Mouse (Mus musculus): ENCODE data around the gene Cygb.
"Not testable (repeated sequence)": the region's sequence is repeated elsewhere in the genome, so short reads cannot be mapped to it uniquely, and the experiment has no call there.

Cygb gene

GRCm38 (mm10) chr11:116613234-116613633, 40.9 kb downstream of the Cygb start:
- DNase-seq = no peak

GRCm38 (mm10) chr11:116612554-116612953, 41.6 kb downstream of the Cygb start:
- no peak for DNase-seq

DNA sequence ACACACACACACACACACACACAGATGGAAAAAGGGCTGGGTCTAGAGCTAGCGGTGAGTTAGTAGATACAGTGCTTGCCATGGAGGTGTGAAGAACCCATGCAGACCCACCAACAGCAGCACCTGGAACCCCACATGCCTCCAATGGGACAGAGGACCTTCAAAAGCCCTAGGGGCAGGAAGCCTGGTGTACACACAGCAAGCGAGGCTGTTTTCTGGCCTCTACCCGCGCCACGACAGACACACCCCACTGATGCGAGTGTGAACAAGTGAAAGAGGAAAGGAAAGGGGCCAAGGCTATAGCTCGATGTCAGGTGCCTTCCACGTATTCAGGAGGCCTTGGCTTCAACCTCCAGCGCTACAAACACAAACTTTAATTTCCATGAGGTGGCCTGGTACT, 42.2 kb downstream of the Cygb start:
- DNase-seq = no peak

DNA sequence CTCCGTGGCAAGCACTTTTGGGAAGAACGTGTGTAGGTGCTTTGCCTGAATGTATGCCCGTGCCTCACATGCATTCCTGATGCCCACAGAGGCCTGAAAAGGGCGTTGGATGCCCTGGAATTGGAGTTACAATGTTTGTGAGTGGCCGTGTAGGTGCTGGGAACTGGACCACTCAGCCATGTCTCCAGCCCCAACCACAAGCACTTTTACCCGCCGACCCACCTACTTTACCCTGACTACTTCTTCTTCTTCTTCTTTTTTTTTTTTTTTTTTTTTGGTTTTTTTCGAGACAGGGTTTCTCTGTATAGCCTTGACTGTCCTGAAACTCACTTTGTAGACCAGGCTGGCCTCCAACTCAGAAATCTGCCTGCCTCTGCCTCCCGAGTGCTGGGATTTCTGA, 42.9 kb downstream of the Cygb start:
- DNase-seq = not testable (repeated sequence)

DNA sequence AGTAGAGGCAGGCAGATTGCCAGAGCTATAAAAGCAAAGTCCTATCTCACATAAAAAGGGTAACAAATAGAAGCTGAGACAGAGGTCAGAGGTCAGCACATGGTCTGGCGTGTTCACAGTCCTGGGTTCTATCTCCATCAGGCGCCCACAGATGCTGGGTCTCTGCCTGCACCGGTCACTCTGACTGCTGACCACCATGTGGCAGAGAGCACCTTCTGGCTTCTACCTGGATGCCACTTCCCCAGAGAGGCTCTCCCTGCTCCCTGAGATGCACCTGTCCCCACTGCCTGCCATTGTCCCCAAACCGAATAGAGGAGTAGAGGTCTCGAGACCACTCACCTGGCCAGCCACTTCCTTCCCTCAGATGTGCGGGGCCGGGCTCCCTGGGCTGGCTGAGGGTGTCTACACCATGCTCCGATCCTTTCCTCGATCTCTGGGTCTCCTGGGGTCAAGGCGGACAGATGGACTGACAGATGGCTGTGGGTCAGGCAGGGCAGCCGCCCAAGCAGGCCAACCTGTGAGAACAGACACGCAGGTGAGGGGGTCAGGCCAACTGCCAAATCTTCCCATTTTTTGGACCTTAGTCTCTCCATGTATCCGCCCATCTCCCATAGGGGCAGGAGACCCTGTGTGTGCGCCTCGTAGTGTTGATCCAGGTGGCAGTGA, 44.0 kb downstream of the Cygb start:
- DNase-seq = no peak

DNA sequence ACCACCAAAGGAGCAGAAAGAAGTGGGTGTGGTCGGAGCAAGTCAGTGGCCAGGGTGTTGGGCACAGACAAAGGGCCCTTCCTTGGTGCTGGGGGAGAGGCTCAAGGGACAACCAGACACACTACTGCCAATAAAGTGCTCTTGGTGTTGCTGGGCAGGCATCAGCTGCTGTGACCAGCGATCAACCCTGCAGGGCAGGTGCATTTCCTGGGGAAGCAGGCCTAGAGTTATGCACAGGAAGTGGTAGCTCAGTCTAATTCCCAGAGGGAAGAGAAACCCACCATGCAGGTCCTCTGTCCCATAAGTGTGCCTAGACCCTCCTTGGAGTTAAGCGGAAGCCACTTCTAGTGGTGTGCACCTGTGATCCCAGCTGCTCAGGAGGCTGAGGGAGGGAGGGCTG, 46.4 kb downstream of the Cygb start:
- peak; percentile 38 for DNase-seq

- no peak for DNase-seq
Measured at GRCm38 (mm10) chr11:116604097-116604496, 50.0 kb downstream of the Cygb start.

DNA sequence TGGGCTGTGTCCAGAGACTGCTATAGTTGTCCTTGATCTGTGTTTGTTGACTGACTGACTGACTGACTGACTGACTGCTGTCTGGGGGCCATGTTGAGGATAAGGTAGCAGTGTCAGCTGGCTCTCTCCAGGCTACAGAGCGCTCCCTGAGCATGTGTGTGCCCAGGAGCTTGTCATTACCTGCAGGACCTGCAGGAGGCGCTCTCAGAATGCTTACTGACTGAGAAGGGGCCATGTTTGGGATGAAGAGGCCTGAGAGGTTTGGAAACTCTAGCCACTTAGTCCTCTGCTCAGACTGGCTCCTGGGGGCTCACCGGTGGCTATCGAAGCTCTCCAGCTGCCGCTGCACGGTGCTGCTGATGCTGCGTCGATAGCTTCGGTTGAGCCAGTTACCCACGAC, 50.8 kb downstream of the Cygb start:
- no peak for DNase-seq

DNA sequence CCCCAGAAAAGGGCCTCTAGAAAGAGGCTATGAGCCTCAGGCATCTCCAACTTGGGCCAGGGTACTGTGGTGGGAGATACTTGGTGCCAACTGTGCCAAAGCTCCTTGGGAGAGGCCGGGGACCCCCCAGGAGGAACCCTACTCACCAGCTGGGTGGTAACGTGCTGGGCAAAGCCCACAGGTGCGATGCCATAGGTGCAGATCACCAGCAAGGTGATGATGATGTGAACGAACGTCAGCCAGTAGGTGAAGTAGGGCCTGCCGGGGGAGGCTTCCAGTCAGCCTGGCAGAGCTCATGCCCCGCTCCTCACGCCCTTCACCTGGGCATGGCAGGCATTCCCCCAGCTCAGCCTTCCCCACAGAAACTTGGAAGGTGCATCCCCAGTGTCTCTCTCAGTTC, 52.1 kb downstream of the Cygb start:
- DNase-seq = no peak

GRCm38 (mm10) chr11:116601166-116601565, 52.9 kb downstream of the Cygb start:
- DNase-seq = no peak

GRCm38 (mm10) chr11:116599230-116599629, 54.9 kb downstream of the Cygb start:
- no peak for DNase-seq

- no peak for DNase-seq
Measured at GRCm38 (mm10) chr11:116598193-116598592, 55.9 kb downstream of the Cygb start.

GRCm38 (mm10) chr11:116596766-116597165, 57.3 kb downstream of the Cygb start:
- DNase-seq = no peak

All from thymus, postnatal 14 days (tissue).